Mouse (Mus musculus): ENCODE measurements around the gene Hpse.

- no peak for TF ChIP-seq CTCF (IDR thresholded peaks at IDR 0.05; ENCODE audit: extremely low read depth, insufficient read depth, low read length)
- no peak for TF ChIP-seq POLR2A (IDR thresholded peaks at IDR 0.05; ENCODE audit: extremely low read depth, insufficient read depth, low read length)
These were observed 46.5 kb upstream of the Hpse start for GRCm38 (mm10) chr5:100766026-100766425.

Data from cortical plate, adult 2 months (tissue).